ENCODE assay signal across 20 mouse cellular contexts in the genomic region with DNA sequence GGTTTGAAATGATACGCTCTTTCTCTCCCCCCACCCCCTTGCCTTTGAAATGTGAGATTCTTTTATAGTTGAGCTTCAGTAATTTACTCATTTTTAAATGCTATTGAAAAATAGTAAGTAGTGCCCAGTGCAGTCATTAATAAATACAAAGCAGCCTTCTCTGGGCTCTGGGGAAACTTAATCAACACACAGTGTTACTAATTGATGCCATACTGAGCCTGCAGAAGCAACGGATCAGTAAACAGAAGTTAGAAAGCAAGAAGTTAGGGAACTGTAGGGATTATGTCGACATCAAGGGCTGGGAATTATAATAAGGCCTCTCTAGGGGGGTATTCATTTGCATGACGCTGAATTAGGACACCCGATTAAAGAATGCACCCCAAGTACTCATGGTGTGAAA.
DNase-seq lines count a peak whose midpoint lies in the region; ATAC-seq and TF ChIP-seq lines count a peak whose summit lies in the region.
"Had no signal": no experiment of that assay in that cellular context is flagged by ENCODE, and none has a peak within 500 bp of the region (broad histone marks: within the 10 kb centered on the region; RNA-seq: fewer than 3 reads in every experiment).

No protein-coding gene starts in this region.

- H3K4me2 ChIP-seq in forebrain, embryonic 13.5 days, result peak overlapping the region; percentile 36
- H3K4me2 ChIP-seq in forebrain, embryonic 14.5 days (ENCODE audit: low read length), result no peak overlapping the region
- H3K4me2 ChIP-seq in midbrain, embryonic 11.5 days, result peak overlapping the region; percentile 7; the same call in 1 of the 2 replicates
- H3K4me2 ChIP-seq in midbrain, postnatal 0 days (ENCODE audit: low read depth, low read length, poor library complexity, severe bottlenecking), result 0 out of 2 replicates have a peak overlapping the region, but pooled peaks have one; percentile 12
- H3K4me2 ChIP-seq: heart, embryonic 12.5 days; hindbrain, embryonic 14.5 days; liver, embryonic 12.5 days; lung, embryonic 14.5 days had no signal

- no peak for DNase-seq in forebrain, embryonic 14.5 days (ENCODE audit: low spot score)
- peak; percentile 78 for DNase-seq in midbrain, embryonic 11.5 days (ENCODE audit: low spot score, missing footprints)
- no peak for DNase-seq in midbrain, embryonic 10.5 days (ENCODE audit: low spot score)
- no peak for DNase-seq in limb, embryonic 10.5 days (ENCODE audit: low spot score)
- DNase-seq in midbrain, postnatal 0 days (ENCODE audit: low spot score), result no peak
- DNase-seq in adrenal gland, postnatal 14 days, result no peak
- DNase-seq: adrenal gland, postnatal 36 days; cerebellum, adult 2 months; heart, postnatal 14 days; kidney, adult 18-20 months; kidney, postnatal 10 days; lung, embryonic 14.5 days; retina, postnatal 1 day; thymus, adult 2 months had no signal

- no peak overlapping the region for H3K27ac ChIP-seq in forebrain, embryonic 13.5 days
- no peak overlapping the region for H3K27ac ChIP-seq in forebrain, embryonic 14.5 days (ENCODE audit: low read depth, low read length)
- no peak overlapping the region for H3K27ac ChIP-seq in midbrain, embryonic 11.5 days (ENCODE audit: low read depth, low read length)
- no peak overlapping the region for H3K27ac ChIP-seq in midbrain, embryonic 10.5 days (replicated peaks)
- H3K27ac ChIP-seq in limb, embryonic 10.5 days, result 0 out of 2 replicates have a peak overlapping the region, but pooled peaks have one; percentile 80
- no peak overlapping the region for H3K27ac ChIP-seq in midbrain, postnatal 0 days (ENCODE audit: low read depth, low read length)
- H3K27ac ChIP-seq: embryonic facial prominence, embryonic 12.5 days; hindbrain, embryonic 14.5 days; liver, embryonic 12.5 days had no signal

- TF ChIP-seq CTCF in midbrain, postnatal 0 days (IDR thresholded peaks at IDR 0.05), result no peak

- WGBS in forebrain, embryonic 13.5 days, result 4% methylated on average over 5 of the region's 5 CpGs
- WGBS in forebrain, embryonic 14.5 days, result 3% methylated on average over 5 of the region's 5 CpGs
- 8% methylated on average over 5 of the region's 5 CpGs for WGBS in midbrain, embryonic 11.5 days
- WGBS in midbrain, embryonic 10.5 days, result 12% methylated on average over 5 of the region's 5 CpGs
- 14% methylated on average over 5 of the region's 5 CpGs for WGBS in limb, embryonic 10.5 days
- WGBS in midbrain, postnatal 0 days, result 16% methylated on average over 5 of the region's 5 CpGs

- H3K27me3 ChIP-seq in forebrain, embryonic 13.5 days, result peaks cover 28% of the 10 kb centered on the region; the same call in 1 of the 2 replicates
- H3K27me3 ChIP-seq in forebrain, embryonic 14.5 days (replicated peaks; ENCODE audit: control insufficient read depth, insufficient read depth, low read length), result 0 out of 2 replicates have a peak, but pooled peaks cover 6% of the 10 kb centered on the region
- H3K27me3 ChIP-seq in midbrain, embryonic 11.5 days (ENCODE audit: control insufficient read depth, insufficient read depth, low read length), result no peaks in the 10 kb centered on the region
- H3K27me3 ChIP-seq in midbrain, embryonic 10.5 days (ENCODE audit: low read depth, poor library complexity, severe bottlenecking), result peaks cover 24% of the 10 kb centered on the region
- H3K27me3 ChIP-seq in limb, embryonic 10.5 days (ENCODE audit: low read depth, poor library complexity, severe bottlenecking), result peaks cover 11% of the 10 kb centered on the region; the same call in 1 of the 2 replicates
- no peaks in the 10 kb centered on the region for H3K27me3 ChIP-seq in midbrain, postnatal 0 days (ENCODE audit: insufficient read depth, low read length)
- H3K27me3 ChIP-seq: CH12.LX; embryonic facial prominence, embryonic 12.5 days; heart, embryonic 12.5 days had no signal

- peaks cover 26% of the 10 kb centered on the region for H3K4me1 ChIP-seq in forebrain, embryonic 13.5 days
- H3K4me1 ChIP-seq in forebrain, embryonic 14.5 days (ENCODE audit: control insufficient read depth, insufficient read depth, low read length), result peaks cover 14% of the 10 kb centered on the region
- peaks cover 6% of the 10 kb centered on the region; the same call in 1 of the 2 replicates for H3K4me1 ChIP-seq in midbrain, embryonic 11.5 days (ENCODE audit: control insufficient read depth, insufficient read depth, low read length)
- peaks cover 31% of the 10 kb centered on the region for H3K4me1 ChIP-seq in midbrain, embryonic 10.5 days
- peaks cover 75% of the 10 kb centered on the region for H3K4me1 ChIP-seq in limb, embryonic 10.5 days
- no peaks in the 10 kb centered on the region for H3K4me1 ChIP-seq in midbrain, postnatal 0 days (ENCODE audit: insufficient read depth, low read length)

- H3K9ac ChIP-seq in forebrain, embryonic 13.5 days, result no peak overlapping the region
- H3K9ac ChIP-seq in forebrain, embryonic 14.5 days (ENCODE audit: low read length), result no peak overlapping the region
- no peak overlapping the region for H3K9ac ChIP-seq in midbrain, embryonic 11.5 days (ENCODE audit: low read length)
- H3K9ac ChIP-seq in midbrain, postnatal 0 days (replicated peaks; ENCODE audit: low read length, poor library complexity, severe bottlenecking), result no peak overlapping the region
- H3K9ac ChIP-seq: embryonic facial prominence, embryonic 12.5 days; heart, embryonic 12.5 days; hindbrain, embryonic 14.5 days; liver, embryonic 12.5 days; lung, embryonic 14.5 days had no signal

- no peaks in the 10 kb centered on the region for H3K36me3 ChIP-seq in forebrain, embryonic 13.5 days (ENCODE audit: poor library complexity, severe bottlenecking)
- H3K36me3 ChIP-seq in forebrain, embryonic 14.5 days (ENCODE audit: control insufficient read depth, insufficient read depth, low read length), result no peaks in the 10 kb centered on the region
- H3K36me3 ChIP-seq in midbrain, embryonic 11.5 days (ENCODE audit: control insufficient read depth, insufficient read depth, low read length), result no peaks in the 10 kb centered on the region
- H3K36me3 ChIP-seq in midbrain, embryonic 10.5 days, result no peaks in the 10 kb centered on the region
- H3K36me3 ChIP-seq in limb, embryonic 10.5 days, result no peaks in the 10 kb centered on the region
- H3K36me3 ChIP-seq in midbrain, postnatal 0 days (ENCODE audit: insufficient read depth, low read length), result no peaks in the 10 kb centered on the region
- H3K36me3 ChIP-seq: embryonic facial prominence, embryonic 12.5 days; heart, embryonic 12.5 days; liver, embryonic 12.5 days had no signal

- ATAC-seq in forebrain, embryonic 13.5 days, result no peak
- no peak for ATAC-seq in forebrain, embryonic 14.5 days
- no peak for ATAC-seq in midbrain, embryonic 11.5 days (ENCODE audit: low FRiP score)
- ATAC-seq in midbrain, postnatal 0 days (ENCODE audit: low FRiP score), result no peak
- ATAC-seq: liver, embryonic 12.5 days had no signal

- H3K4me3 ChIP-seq in forebrain, embryonic 13.5 days, result no peak overlapping the region
- no peak overlapping the region for H3K4me3 ChIP-seq in forebrain, embryonic 14.5 days (ENCODE audit: low read depth, low read length)
- no peak overlapping the region for H3K4me3 ChIP-seq in midbrain, embryonic 11.5 days (ENCODE audit: low read depth, low read length)
- no peak overlapping the region for H3K4me3 ChIP-seq in midbrain, embryonic 10.5 days
- H3K4me3 ChIP-seq in limb, embryonic 10.5 days, result no peak overlapping the region
- H3K4me3 ChIP-seq in midbrain, postnatal 0 days (ENCODE audit: low read depth, low read length), result no peak overlapping the region
- H3K4me3 ChIP-seq: embryonic facial prominence, embryonic 12.5 days; heart, embryonic 12.5 days; liver, embryonic 12.5 days had no signal

- H3K9me3 ChIP-seq in forebrain, embryonic 13.5 days (replicated peaks), result no peaks in the 10 kb centered on the region
- H3K9me3 ChIP-seq in forebrain, embryonic 14.5 days (replicated peaks; ENCODE audit: control insufficient read depth, low read length), result no peaks in the 10 kb centered on the region
- no peaks in the 10 kb centered on the region for H3K9me3 ChIP-seq in midbrain, embryonic 11.5 days (ENCODE audit: control insufficient read depth, low read length)
- H3K9me3 ChIP-seq in midbrain, embryonic 10.5 days (replicated peaks), result no peaks in the 10 kb centered on the region
- no peaks in the 10 kb centered on the region for H3K9me3 ChIP-seq in limb, embryonic 10.5 days (replicated peaks)
- no peaks in the 10 kb centered on the region for H3K9me3 ChIP-seq in midbrain, postnatal 0 days (ENCODE audit: low read length)
- H3K9me3 ChIP-seq: embryonic facial prominence, embryonic 12.5 days; heart, embryonic 12.5 days; liver, embryonic 12.5 days had no signal
